Mouse (Mus musculus) kidney, embryonic 16.5 days (tissue): ENCODE data around the gene Cdc26. TPM values are rescaled to one million over a fixed set of nuclear protein-coding genes. Genes with fewer than 3 reads are reported as not detected.

Experiments used
- ATAC-seq: fragments of 200-750 bp; cut with Nextera tagmentation; 2 replicates; pipeline ENCODE4 v1.8.0; 2017; ENCODE audit warnings: moderate TSS enrichment; ENCODE audit not compliant: low FRiP score, low TSS enrichment
- H3K27ac ChIP-seq: fragments of 300-500 bp; sonication (generic); 2 replicates; pipeline ENCODE4 v1.5.1; 2014; ENCODE audit warnings: low read length
- H3K27me3 ChIP-seq: fragments of 300-500 bp; sonication (generic); 2 replicates; pipeline ENCODE4 v1.6.1; 2014; ENCODE audit warnings: low read length, control low read depth, mixed read lengths; ENCODE audit not compliant: insufficient read depth
- H3K36me3 ChIP-seq: fragments of 300-500 bp; sonication (generic); 2 replicates; pipeline ENCODE4 v1.6.1; 2014; ENCODE audit warnings: low read length, control low read depth, mixed read lengths; ENCODE audit not compliant: insufficient read depth
- H3K4me1 ChIP-seq: fragments of 300-500 bp; sonication (generic); 2 replicates; pipeline ENCODE4 v1.6.1; 2014; ENCODE audit warnings: low read length, control low read depth, mixed read lengths; ENCODE audit not compliant: insufficient read depth
- H3K4me2 ChIP-seq: fragments of 300-500 bp; sonication (generic); replicated peaks from 2 replicates; pipeline ENCODE4 v1.6.1; 2014; ENCODE audit warnings: low read depth, low read length
- H3K4me3 ChIP-seq: fragments of 300-500 bp; sonication (generic); 2 replicates; pipeline ENCODE4 v1.5.1; 2014; ENCODE audit warnings: mild to moderate bottlenecking, low read length
- H3K9ac ChIP-seq: fragments of 300-500 bp; sonication (generic); replicated peaks from 2 replicates; pipeline ENCODE4 v1.6.1; 2014; ENCODE audit warnings: low read length
- H3K9me3 ChIP-seq: fragments of 300-500 bp; sonication (generic); 2 replicates; pipeline ENCODE4 v1.6.1; 2016; ENCODE audit warnings: low read length, control low read depth
- WGBS: fragments of 180-500 bp; shearing (Covaris S2); extraction: QIAGEN DNeasy Blood & Tissue Kit; methylation state at CpG from one replicate; pipeline ENCODE4 v1.1.7; 2014; 5-methylcytosine and 5-hydroxymethylcytosine counted together
- polyA plus RNA-seq: library from polyadenylated mRNA; unstranded; fragments of >200 nt; fragmentation: Nextera tagmentation; extraction: Ambion mirVana; gene quantifications from 2 replicates; pipeline ENCODE4 v1.2.1, GENCODE M21; 2015

Gene Cdc26
- polyA plus RNA-seq, 1 experiment from 2014 or later: 149 TPM

GRCm38 (mm10) chr4:62384159-62384558, 24.3 kb downstream of the Cdc26 start:
- no peak for ATAC-seq
- Histone ChIP-seq H3K4me1 (no peaks in the 10 kb centered on the region), H3K9ac (no peak overlapping the region), H3K27me3 (no peaks in the 10 kb centered on the region), H3K9me3 (no peaks in the 10 kb centered on the region), H3K27ac (no peak overlapping the region), H3K4me2 (no peak overlapping the region), H3K4me3 (no peak overlapping the region), H3K36me3 (peaks cover 32% of the 10 kb centered on the region)
- WGBS: 86% methylated on average over 1 of the region's 1 CpGs

GRCm38 (mm10) chr4:62383752-62384151, 24.7 kb downstream of the Cdc26 start:
- no peak overlapping the region for H3K4me3 ChIP-seq
- H3K4me1 ChIP-seq: no peaks in the 10 kb centered on the region
- H3K36me3 ChIP-seq: peaks cover 31% of the 10 kb centered on the region
- 77% methylated on average over 7 of the region's 7 CpGs for WGBS
- ATAC-seq: no peak
- H3K4me2 ChIP-seq: no peak overlapping the region
- H3K9ac ChIP-seq: no peak overlapping the region
- H3K27ac ChIP-seq: no peak overlapping the region
- no peaks in the 10 kb centered on the region for H3K9me3 ChIP-seq
- H3K27me3 ChIP-seq: no peaks in the 10 kb centered on the region

- H3K27ac ChIP-seq: no peak overlapping the region
- H3K4me2 ChIP-seq: no peak overlapping the region
- peaks cover 25% of the 10 kb centered on the region for H3K36me3 ChIP-seq
- no peaks in the 10 kb centered on the region for H3K27me3 ChIP-seq
- no peak overlapping the region for H3K9ac ChIP-seq
- H3K9me3 ChIP-seq: no peaks in the 10 kb centered on the region
- no peaks in the 10 kb centered on the region for H3K4me1 ChIP-seq
- no peak for ATAC-seq
- no peak overlapping the region for H3K4me3 ChIP-seq
- WGBS: 94% methylated on average over 6 of the region's 6 CpGs
Observed at GRCm38 (mm10) chr4:62383207-62383606, 25.2 kb downstream of the Cdc26 start.

- Histone ChIP-seq H3K4me1 (no peaks in the 10 kb centered on the region), H3K4me2 (no peak overlapping the region), H3K9me3 (no peaks in the 10 kb centered on the region), H3K27me3 (no peaks in the 10 kb centered on the region), H3K27ac (no peak overlapping the region), H3K4me3 (no peak overlapping the region), H3K9ac (no peak overlapping the region), H3K36me3 (0 out of 2 replicates have a peak, but pooled peaks cover 6% of the 10 kb centered on the region)
- no peak for ATAC-seq
- 78% methylated on average over 9 of the region's 9 CpGs for WGBS
Observed at GRCm38 (mm10) chr4:62379724-62380381, 28.6 kb downstream of the Cdc26 start.

- H3K9me3 ChIP-seq: no peaks in the 10 kb centered on the region
- peaks cover 4% of the 10 kb centered on the region; the same call in 1 of the 2 replicates for H3K4me1 ChIP-seq
- no peak for ATAC-seq
- H3K27ac ChIP-seq: no peak overlapping the region
- H3K4me3 ChIP-seq: no peak overlapping the region
- H3K4me2 ChIP-seq: no peak overlapping the region
- H3K9ac ChIP-seq: no peak overlapping the region
- 90% methylated on average over 2 of the region's 2 CpGs for WGBS
- no peaks in the 10 kb centered on the region for H3K36me3 ChIP-seq
- H3K27me3 ChIP-seq: no peaks in the 10 kb centered on the region
Observed at GRCm38 (mm10) chr4:62376123-62376522, 32.3 kb downstream of the Cdc26 start.

GRCm38 (mm10) chr4:62374342-62374741, 34.1 kb downstream of the Cdc26 start:
- Histone ChIP-seq H3K4me2 (no peak overlapping the region), H3K36me3 (no peaks in the 10 kb centered on the region), H3K4me1 (peaks cover 4% of the 10 kb centered on the region; the same call in 1 of the 2 replicates), H3K4me3 (no peak overlapping the region), H3K9me3 (no peaks in the 10 kb centered on the region), H3K9ac (no peak overlapping the region), H3K27ac (0 out of 2 replicates have a peak overlapping the region, but pooled peaks have one; percentile 20), H3K27me3 (no peaks in the 10 kb centered on the region)
- no peak for ATAC-seq
- WGBS: 60% methylated on average over 4 of the region's 4 CpGs

GRCm38 (mm10) chr4:62373668-62374067, 34.8 kb downstream of the Cdc26 start:
- no peaks in the 10 kb centered on the region for H3K27me3 ChIP-seq
- H3K9me3 ChIP-seq: no peaks in the 10 kb centered on the region
- ATAC-seq: no peak
- 62% methylated on average over 7 of the region's 7 CpGs for WGBS
- no peaks in the 10 kb centered on the region for H3K36me3 ChIP-seq
- no peak overlapping the region for H3K4me2 ChIP-seq
- no peak overlapping the region for H3K27ac ChIP-seq
- H3K4me1 ChIP-seq: peaks cover 4% of the 10 kb centered on the region; the same call in 1 of the 2 replicates
- H3K9ac ChIP-seq: no peak overlapping the region
- H3K4me3 ChIP-seq: no peak overlapping the region

GRCm38 (mm10) chr4:62372818-62373520, 35.5 kb downstream of the Cdc26 start:
- H3K9me3 ChIP-seq: no peaks in the 10 kb centered on the region
- ATAC-seq: no peak
- no peak overlapping the region for H3K4me3 ChIP-seq
- WGBS: 84% methylated on average over 9 of the region's 9 CpGs
- no peak overlapping the region for H3K4me2 ChIP-seq
- no peak overlapping the region for H3K9ac ChIP-seq
- peaks cover 4% of the 10 kb centered on the region; the same call in 1 of the 2 replicates for H3K4me1 ChIP-seq
- no peaks in the 10 kb centered on the region for H3K36me3 ChIP-seq
- H3K27ac ChIP-seq: no peak overlapping the region
- no peaks in the 10 kb centered on the region for H3K27me3 ChIP-seq

GRCm38 (mm10) chr4:62372410-62372809, 36.0 kb downstream of the Cdc26 start:
- ATAC-seq: no peak
- H3K27me3 ChIP-seq: no peaks in the 10 kb centered on the region
- no peak overlapping the region for H3K27ac ChIP-seq
- no peak overlapping the region for H3K4me3 ChIP-seq
- no peaks in the 10 kb centered on the region for H3K9me3 ChIP-seq
- no peak overlapping the region for H3K4me2 ChIP-seq
- H3K36me3 ChIP-seq: no peaks in the 10 kb centered on the region
- no peak overlapping the region for H3K9ac ChIP-seq
- H3K4me1 ChIP-seq: peaks cover 4% of the 10 kb centered on the region; the same call in 1 of the 2 replicates
- 32% methylated on average over 1 of the region's 1 CpGs for WGBS

- Histone ChIP-seq H3K4me1 (peaks cover 8% of the 10 kb centered on the region; the same call in 1 of the 2 replicates), H3K9ac (no peak overlapping the region), H3K4me2 (no peak overlapping the region), H3K4me3 (no peak overlapping the region), H3K27me3 (no peaks in the 10 kb centered on the region), H3K27ac (no peak overlapping the region), H3K9me3 (no peaks in the 10 kb centered on the region), H3K36me3 (no peaks in the 10 kb centered on the region)
- no peak for ATAC-seq
- 80% methylated on average over 3 of the region's 3 CpGs for WGBS
Observed at GRCm38 (mm10) chr4:62369091-62369490, 39.4 kb downstream of the Cdc26 start.
